Mouse (Mus musculus) bone marrow macrophage, adult 2 months (primary cell): Measurements from ENCODE around the gene Rnase1.

Experiments
- CTCF ChIP-seq: IDR thresholded peaks from 2 replicates; pipeline ENCODE4 v1.5.1; 2012; ENCODE audit warnings: low read depth, mild to moderate bottlenecking, low read length, moderate library complexity
- POLR2A ChIP-seq: IDR thresholded peaks from 2 replicates; pipeline ENCODE4 v1.6.1; 2012; ENCODE audit warnings: mild to moderate bottlenecking, low read depth, low read length, borderline replicate concordance

GRCm38 (mm10) chr14:51149164-51149563 lies 2.6 kb upstream of the Rnase1 start:
- no peak for TF ChIP-seq CTCF
- no peak for TF ChIP-seq POLR2A
